Mouse (Mus musculus) A20 (cell line): ENCODE measurements around the gene Fdx1l.

Source experiments
- DNase-seq: peaks from one replicate; pipeline ENCODE4 v3.0.0-alpha.2; 2011; ENCODE audit warnings: low read depth, low spot score

Gene Fdx1l

GRCm38 (mm10) chr9:21028560-21029110 is 44.8 kb downstream of the Fdx1l start:
- no peak for DNase-seq

- DNase-seq, result no peak
These were observed 45.6 kb downstream of the Fdx1l start for GRCm38 (mm10) chr9:21027774-21028290.

- DNase-seq, result no peak
These were observed 46.6 kb downstream of the Fdx1l start for GRCm38 (mm10) chr9:21026849-21027248.

- DNase-seq, result no peak
These were observed 48.1 kb downstream of the Fdx1l start for GRCm38 (mm10) chr9:21025258-21025810.

- no peak for DNase-seq
These were observed 50.7 kb downstream of the Fdx1l start for GRCm38 (mm10) chr9:21022726-21023125.

GRCm38 (mm10) chr9:21022288-21022687 is 51.1 kb downstream of the Fdx1l start:
- DNase-seq, result no peak

GRCm38 (mm10) chr9:21021363-21021762 is 52.1 kb downstream of the Fdx1l start:
- no peak for DNase-seq

- DNase-seq, result no peak
These were observed 54.8 kb downstream of the Fdx1l start for GRCm38 (mm10) chr9:21018600-21018999.
